ENCODE assay signal across 8 mouse cellular contexts in genomic region chr7:44525126-44525832, GRCm38 (mm10). TPM values are rescaled to one million over a fixed set of nuclear protein-coding genes. Genes with fewer than 3 reads are reported as not detected.
DNase-seq lines count a peak whose midpoint lies in the region; ATAC-seq and TF ChIP-seq lines count a peak whose summit lies in the region.

No protein-coding gene starts in this region.

- TF ChIP-seq CTCF in intestine, postnatal 0 days (IDR thresholded peaks at IDR 0.05; ENCODE audit: low read depth), result no peak

- H3K27ac ChIP-seq in intestine, postnatal 0 days (ENCODE audit: low read depth, low read length), result no peak overlapping the region
- H3K27ac ChIP-seq in limb, embryonic 15.5 days, result no peak overlapping the region

- peak; percentile 41 for DNase-seq in right cerebral cortex, adult 18-20 months
- no peak for DNase-seq in right cerebral cortex, postnatal 36 days (ENCODE audit: low spot score in 2 of 2)
- peak; percentile 80 to 85 for DNase-seq in cerebellum, postnatal 10 days
- peak; percentile 90 to 94 for DNase-seq in heart, adult 18-20 months
- DNase-seq in right cerebral cortex, postnatal 4 days, result peak; percentile 58
- no peak for DNase-seq in thymus, postnatal 36 days

- peak overlapping the region; percentile 2; the same call in 1 of the 2 replicates for H3K4me3 ChIP-seq in intestine, postnatal 0 days (ENCODE audit: low read depth, low read length)
- H3K4me3 ChIP-seq in limb, embryonic 15.5 days, result 0 out of 2 replicates have a peak overlapping the region, but pooled peaks have one; percentile 4

- no peaks in the 10 kb centered on the region for H3K9me3 ChIP-seq in intestine, postnatal 0 days (ENCODE audit: control insufficient read depth)
- no peaks in the 10 kb centered on the region for H3K9me3 ChIP-seq in limb, embryonic 15.5 days

- no peaks in the 10 kb centered on the region for H3K36me3 ChIP-seq in intestine, postnatal 0 days (ENCODE audit: control insufficient read depth, insufficient read depth)
- H3K36me3 ChIP-seq in limb, embryonic 15.5 days, result no peaks in the 10 kb centered on the region

- H3K9ac ChIP-seq in intestine, postnatal 0 days (ENCODE audit: low read depth, low read length), result peak overlapping the region; percentile 26; the same call in 1 of the 2 replicates
- H3K9ac ChIP-seq in limb, embryonic 15.5 days, result no peak overlapping the region

- peaks cover 3% of the 10 kb centered on the region; the same call in 1 of the 2 replicates for H3K4me1 ChIP-seq in intestine, postnatal 0 days (replicated peaks; ENCODE audit: control insufficient read depth, insufficient read depth, low read length)
- H3K4me1 ChIP-seq in limb, embryonic 15.5 days, result peaks cover 22% of the 10 kb centered on the region

- peaks cover 18% of the 10 kb centered on the region for H3K27me3 ChIP-seq in intestine, postnatal 0 days (replicated peaks; ENCODE audit: control insufficient read depth, insufficient read depth, low read length)
- peaks cover 74% of the 10 kb centered on the region for H3K27me3 ChIP-seq in limb, embryonic 15.5 days

- H3K4me2 ChIP-seq in intestine, postnatal 0 days (replicated peaks; ENCODE audit: low read depth), result peak overlapping the region; percentile 55
- peak overlapping the region; percentile 29 for H3K4me2 ChIP-seq in limb, embryonic 15.5 days

- peak; percentile 31 for ATAC-seq in intestine, postnatal 0 days
- ATAC-seq in limb, embryonic 15.5 days (ENCODE audit: insufficient number of reproducible peaks, low FRiP score, low TSS enrichment, low read depth), result no peak

- 15% methylated on average over 22 of the region's 22 CpGs for WGBS in intestine, postnatal 0 days
- WGBS in limb, embryonic 15.5 days, result 15% methylated on average over 22 of the region's 22 CpGs

RNA-seq across cellular contexts. Expression of gene Mybpc2, which starts 0.8 kb away (rescaled TPM):
- 10 to 100 TPM; 10.2 to 10.8 TPM for total RNA-seq in heart, adult 18-20 months (2021)
- polyA plus RNA-seq in intestine, postnatal 0 days (2015; fragmentation: Nextera tagmentation; extraction: Ambion mirVana), result 0.13 and 0.18 TPM in 2 replicates
- 0.13 and 0.16 TPM in 2 replicates for polyA plus RNA-seq in limb, embryonic 15.5 days (2015; fragmentation: Nextera tagmentation; extraction: Ambion mirVana)

RNA-seq across cellular contexts. Expression of gene Spib, which starts 6.6 kb away (rescaled TPM):
- 1 to 10 TPM in 1 of 2 experiments, under 1 TPM in 1; 0.37 to 4.8 TPM for total RNA-seq in heart, adult 18-20 months (2021)
- polyA plus RNA-seq in intestine, postnatal 0 days (2015; fragmentation: Nextera tagmentation; extraction: Ambion mirVana), result 0.17 and 0.33 TPM in 2 replicates
- 0.70 and 0.72 TPM in 2 replicates for polyA plus RNA-seq in limb, embryonic 15.5 days (2015; fragmentation: Nextera tagmentation; extraction: Ambion mirVana)

RNA-seq across cellular contexts. Expression of gene Pold1, which starts 23.4 kb away (rescaled TPM):
- total RNA-seq in heart, adult 18-20 months (2021), result 10 to 100 TPM; 12.6 to 16.2 TPM
- polyA plus RNA-seq in intestine, postnatal 0 days (2015; fragmentation: Nextera tagmentation; extraction: Ambion mirVana), result 16.8 and 18.3 TPM in 2 replicates
- 75.7 and 83.6 TPM in 2 replicates for polyA plus RNA-seq in limb, embryonic 15.5 days (2015; fragmentation: Nextera tagmentation; extraction: Ambion mirVana)

RNA-seq across cellular contexts. Expression of gene Nr1h2, which starts 28.5 kb away (rescaled TPM):
- total RNA-seq in heart, adult 18-20 months (2021), result 10 to 100 TPM; 43.9 to 47.3 TPM
- 71.3 and 73.9 TPM in 2 replicates for polyA plus RNA-seq in intestine, postnatal 0 days (2015; fragmentation: Nextera tagmentation; extraction: Ambion mirVana)
- polyA plus RNA-seq in limb, embryonic 15.5 days (2015; fragmentation: Nextera tagmentation; extraction: Ambion mirVana), result 71.9 and 79.8 TPM in 2 replicates

RNA-seq across cellular contexts. Expression of gene Fam71e1, which starts 28.9 kb away (rescaled TPM):
- total RNA-seq in heart, adult 18-20 months (2021), result 1 to 10 TPM; 1.6 to 4.3 TPM
- polyA plus RNA-seq in intestine, postnatal 0 days (2015; fragmentation: Nextera tagmentation; extraction: Ambion mirVana), result 4.4 and 5.2 TPM in 2 replicates
- polyA plus RNA-seq in limb, embryonic 15.5 days (2015; fragmentation: Nextera tagmentation; extraction: Ambion mirVana), result 9.7 and 12.8 TPM in 2 replicates

Comparison
In these comparisons a context has a peak if more than half of its experiments do, and no peak if none do; other contexts are left out.
1. DNase-seq: peak in right cerebral cortex, adult 18-20 months (single experiment), cerebellum, postnatal 10 days (2 of 2), heart, adult 18-20 months (2 of 2) and right cerebral cortex, postnatal 4 days (single experiment); none in right cerebral cortex, postnatal 36 days (0 of 2) and thymus, postnatal 36 days (0 of 2).